ENCODE assay signal across 17 mouse cellular contexts in genomic region chr2:107184864-107185263, GRCm38 (mm10).
"Had no signal": no experiment of that assay in that cellular context is flagged by ENCODE, and none has a peak within 500 bp of the region (broad histone marks: within the 10 kb centered on the region; RNA-seq: fewer than 3 reads in every experiment).

No protein-coding gene starts in this region.

- H3K4me3 ChIP-seq: liver, embryonic 13.5 days; liver, embryonic 15.5 days; lung, embryonic 15.5 days; megakaryocyte, embryonic 14.5 days; neural tube, embryonic 12.5 days; stomach, embryonic 15.5 days had no signal

- H3K27ac ChIP-seq: liver, embryonic 13.5 days; liver, embryonic 15.5 days; lung, embryonic 15.5 days; macrophage; neural tube, embryonic 12.5 days; stomach, embryonic 15.5 days; stomach, postnatal 0 days had no signal

- H3K9me3 ChIP-seq: liver, embryonic 15.5 days; lung, embryonic 15.5 days; neural tube, embryonic 12.5 days; stomach, embryonic 15.5 days had no signal

- H3K4me2 ChIP-seq: liver, embryonic 13.5 days; liver, embryonic 15.5 days; lung, embryonic 15.5 days; neural tube, embryonic 12.5 days; stomach, embryonic 15.5 days had no signal

- H3K27me3 ChIP-seq: liver, embryonic 13.5 days; liver, embryonic 15.5 days; lung, embryonic 15.5 days; megakaryocyte, embryonic 14.5 days; neural tube, embryonic 12.5 days; stomach, embryonic 15.5 days had no signal

- H3K4me1 ChIP-seq: liver, embryonic 13.5 days; liver, embryonic 15.5 days; lung, embryonic 15.5 days; megakaryocyte, embryonic 14.5 days; neural tube, embryonic 12.5 days; stomach, embryonic 15.5 days had no signal

- H3K9ac ChIP-seq: liver, embryonic 13.5 days; liver, embryonic 15.5 days; liver, postnatal 0 days; lung, embryonic 15.5 days; neural tube, embryonic 12.5 days; stomach, embryonic 15.5 days had no signal

- DNase-seq: liver, embryonic 13.5 days; liver, postnatal 0 days; lung, adult 2 months; lung, postnatal 14 days; lung, postnatal 36 days; right cerebral cortex, postnatal 14 days; thymus, adult 2 months; thymus, postnatal 25 days; thymus, postnatal 4 days had no signal

- ATAC-seq: liver, postnatal 0 days; lung, postnatal 0 days had no signal

- H3K36me3 ChIP-seq: liver, embryonic 13.5 days; liver, embryonic 15.5 days; lung, embryonic 15.5 days; neural tube, embryonic 12.5 days; stomach, embryonic 15.5 days had no signal
